Mouse (Mus musculus) hindbrain, embryonic 14.5 days (tissue): ENCODE results near the gene Kpna6. TPM values are rescaled to one million over a fixed set of nuclear protein-coding genes. Genes with fewer than 3 reads are reported as not detected.
A peak's percentile ranks its signal among the peaks of the same experiment; 100 is the strongest.

Experiments
- ATAC-seq: fragments of 200-750 bp; cut with Nextera tagmentation; 2 replicates; pipeline ENCODE4 v1.8.0; 2017; ENCODE audit warnings: moderate number of reproducible peaks, mild to moderate bottlenecking, moderate TSS enrichment, moderate library complexity; ENCODE audit not compliant: low FRiP score
- DNase-seq: peaks from one replicate; pipeline ENCODE4 v3.0.0-alpha.2; 2015; ENCODE audit warnings: low spot score
- H3K27ac ChIP-seq: fragments of 300-500 bp; sonication (generic); 2 replicates; pipeline ENCODE4 v1.5.1; 2014; ENCODE audit warnings: mild to moderate bottlenecking, moderate library complexity
- H3K27me3 ChIP-seq: fragments of 300-500 bp; sonication (generic); 2 replicates; pipeline ENCODE4 v1.6.1; 2014; ENCODE audit warnings: mild to moderate bottlenecking, low read length, mixed read lengths; ENCODE audit not compliant: control insufficient read depth, insufficient read depth
- H3K36me3 ChIP-seq: fragments of 300-500 bp; sonication (generic); replicated peaks from 2 replicates; pipeline ENCODE4 v1.6.1; 2014; ENCODE audit not compliant: control insufficient read depth, insufficient read depth
- H3K4me1 ChIP-seq: fragments of 300-500 bp; sonication (generic); replicated peaks from 2 replicates; pipeline ENCODE4 v1.6.1; 2014; ENCODE audit warnings: antibody characterized with exemption, low read length, mixed read lengths; ENCODE audit not compliant: control insufficient read depth, insufficient read depth
- H3K4me2 ChIP-seq: fragments of 300-500 bp; sonication (generic); replicated peaks from 2 replicates; pipeline ENCODE4 v1.6.1; 2014; ENCODE audit warnings: mild to moderate bottlenecking, moderate library complexity
- H3K4me3 ChIP-seq: fragments of 300-500 bp; sonication (generic); replicated peaks from 2 replicates; pipeline ENCODE4 v1.5.1; 2014; ENCODE audit warnings: mild to moderate bottlenecking, low read length
- H3K9ac ChIP-seq: fragments of 300-500 bp; sonication (generic); 2 replicates; pipeline ENCODE4 v1.6.1; 2014
- H3K9me3 ChIP-seq: fragments of 300-500 bp; sonication (generic); 2 replicates; pipeline ENCODE4 v1.6.1; 2016; ENCODE audit warnings: low read length; ENCODE audit not compliant: control insufficient read depth
- WGBS: fragments of 180-500 bp; shearing (Covaris S2); extraction: QIAGEN DNeasy Blood & Tissue Kit; methylation state at CpG from one replicate; pipeline ENCODE4 v1.1.7; 2014; 5-methylcytosine and 5-hydroxymethylcytosine counted together
- polyA plus RNA-seq: library from polyadenylated mRNA; unstranded; fragments of >200 nt; fragmentation: Nextera tagmentation; extraction: Ambion mirVana; gene quantifications from 2 replicates; pipeline ENCODE4 v1.2.1, GENCODE M21; 2014

The Kpna6 gene
- polyA plus RNA-seq, 1 experiment from 2014 or later, result 16.3 TPM

- Histone ChIP-seq H3K27me3 (no peaks in the 10 kb centered on the region), H3K27ac (peak overlapping the region; percentile 94), H3K4me2 (peak overlapping the region; percentile 56), H3K9ac (peak overlapping the region; percentile 71), H3K36me3 (peaks cover 27% of the 10 kb centered on the region), H3K4me1 (peaks cover 34% of the 10 kb centered on the region), H3K4me3 (peak overlapping the region; percentile 59), H3K9me3 (no peaks in the 10 kb centered on the region)
- ATAC-seq, result no peak
- no peak for DNase-seq
- WGBS, result 84% methylated on average over 7 of the region's 7 CpGs
Observed at GRCm38 (mm10) chr4:129697191-129697590, 24.6 kb upstream of the Kpna6 start.

GRCm38 (mm10) chr4:129696158-129696985, 23.8 kb upstream of the Kpna6 start, which contains the start of gene Tmem39b:
Gene Tmem39b, minus strand, starts transcription at chr4:129696838.
- Histone ChIP-seq H3K4me2 (peak within 1 kb of the TSS; percentile 63), H3K4me3 (peak within 1 kb of the TSS; percentile 59), H3K27me3 (no peaks in the 10 kb centered on the region), H3K36me3 (peaks cover 29% of the 10 kb centered on the region), H3K27ac (peak within 1 kb of the TSS; percentile 94), H3K4me1 (peaks cover 27% of the 10 kb centered on the region), H3K9ac (peak within 1 kb of the TSS; percentile 71), H3K9me3 (no peaks in the 10 kb centered on the region)
- peak; percentile 94 for DNase-seq
- ATAC-seq, result peak; percentile 85
- under 1% methylated on average over 57 of the region's 57 CpGs for WGBS

GRCm38 (mm10) chr4:129695815-129696157, 23.2 kb upstream of the Kpna6 start:
- Histone ChIP-seq H3K9me3 (no peaks in the 10 kb centered on the region), H3K9ac (peak overlapping the region; percentile 71), H3K27ac (peak overlapping the region; percentile 94), H3K4me3 (peak overlapping the region; percentile 59), H3K36me3 (peaks cover 35% of the 10 kb centered on the region), H3K27me3 (no peaks in the 10 kb centered on the region), H3K4me2 (peak overlapping the region; percentile 63), H3K4me1 (peaks cover 27% of the 10 kb centered on the region)
- ATAC-seq (no peak), DNase-seq (no peak)
- 22% methylated on average over 6 of the region's 6 CpGs for WGBS

GRCm38 (mm10) chr4:129684531-129684930, 12.0 kb upstream of the Kpna6 start:
- H3K4me3 ChIP-seq, result no peak overlapping the region
- no peak overlapping the region for H3K4me2 ChIP-seq
- DNase-seq (no peak), ATAC-seq (no peak)
- H3K27me3 ChIP-seq, result no peaks in the 10 kb centered on the region
- WGBS, result 93% methylated on average over 6 of the region's 6 CpGs
- H3K27ac ChIP-seq, result no peak overlapping the region
- H3K4me1 ChIP-seq, result no peaks in the 10 kb centered on the region
- peaks cover 97% of the 10 kb centered on the region for H3K36me3 ChIP-seq
- no peaks in the 10 kb centered on the region for H3K9me3 ChIP-seq
- no peak overlapping the region for H3K9ac ChIP-seq

DNA sequence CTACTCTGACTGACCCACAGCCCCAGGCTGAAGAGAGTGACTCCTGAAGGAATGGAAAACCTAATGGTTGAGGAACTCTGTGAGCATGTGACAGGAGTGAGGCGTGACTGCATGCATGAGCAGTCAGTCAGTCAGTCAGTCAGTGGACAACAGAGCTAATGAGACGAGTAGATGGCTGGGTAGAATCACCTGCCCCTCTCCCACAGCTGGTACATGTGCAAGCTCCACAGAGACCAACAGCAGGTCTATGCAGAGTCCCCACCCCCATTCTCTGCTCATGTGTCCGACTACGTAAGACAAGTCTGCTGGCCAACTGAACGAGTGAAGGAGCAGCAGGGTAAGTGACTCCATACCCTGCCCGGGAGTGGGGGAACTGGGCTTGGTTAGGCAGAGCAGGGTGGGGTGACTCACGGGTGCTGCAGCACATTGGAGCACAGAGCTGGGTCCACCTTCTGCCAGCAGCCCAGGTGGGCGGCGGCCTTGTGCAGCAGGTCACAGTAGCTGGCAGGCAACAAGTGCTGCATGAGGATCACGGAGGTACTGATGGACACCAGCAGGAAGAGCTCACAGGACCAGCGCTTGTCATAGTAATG, 11.4 kb upstream of the Kpna6 start:
- peaks cover 96% of the 10 kb centered on the region for H3K36me3 ChIP-seq
- no peak overlapping the region for H3K9ac ChIP-seq
- no peaks in the 10 kb centered on the region for H3K9me3 ChIP-seq
- H3K27me3 ChIP-seq, result no peaks in the 10 kb centered on the region
- no peak for DNase-seq
- 87% methylated on average over 11 of the region's 11 CpGs for WGBS
- H3K4me1 ChIP-seq, result no peaks in the 10 kb centered on the region
- H3K4me3 ChIP-seq, result no peak overlapping the region
- H3K27ac ChIP-seq, result no peak overlapping the region
- no peak for ATAC-seq
- no peak overlapping the region for H3K4me2 ChIP-seq

DNA sequence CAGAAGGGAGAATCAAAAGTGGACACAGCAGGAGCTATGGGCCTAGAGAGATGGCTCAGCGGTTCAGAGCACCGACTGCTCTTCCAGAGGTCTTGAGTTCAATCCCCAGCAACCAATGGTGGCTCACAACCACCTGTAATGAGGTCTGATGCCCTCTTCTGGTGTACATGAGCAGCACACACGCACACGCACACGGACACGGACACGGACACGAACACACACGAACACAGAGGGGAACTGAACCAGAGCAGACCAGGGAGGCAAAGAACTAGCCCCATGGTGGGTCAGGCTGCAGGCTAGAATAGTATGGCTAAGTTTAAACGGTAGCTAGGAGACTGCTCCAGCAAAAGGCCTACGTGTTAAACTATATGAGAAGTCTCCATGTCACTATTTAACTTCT, 9.3 kb upstream of the Kpna6 start:
- H3K9ac ChIP-seq, result no peak overlapping the region
- WGBS, result 94% methylated on average over 11 of the region's 11 CpGs
- ATAC-seq (no peak), DNase-seq (no peak)
- H3K4me2 ChIP-seq, result no peak overlapping the region
- no peaks in the 10 kb centered on the region for H3K27me3 ChIP-seq
- no peaks in the 10 kb centered on the region for H3K9me3 ChIP-seq
- H3K4me1 ChIP-seq, result no peaks in the 10 kb centered on the region
- no peak overlapping the region for H3K27ac ChIP-seq
- peaks cover 98% of the 10 kb centered on the region for H3K36me3 ChIP-seq
- H3K4me3 ChIP-seq, result no peak overlapping the region

- H3K27ac ChIP-seq, result peak overlapping the region; percentile 90
- peaks cover 31% of the 10 kb centered on the region for H3K36me3 ChIP-seq
- no peak for DNase-seq
- peak overlapping the region; percentile 91 for H3K4me3 ChIP-seq
- no peaks in the 10 kb centered on the region for H3K27me3 ChIP-seq
- H3K4me2 ChIP-seq, result peak overlapping the region; percentile 91
- no peaks in the 10 kb centered on the region for H3K9me3 ChIP-seq
- no peak for ATAC-seq
- 13% methylated on average over 10 of the region's 10 CpGs for WGBS
- peak overlapping the region; percentile 90 for H3K9ac ChIP-seq
- peaks cover 17% of the 10 kb centered on the region for H3K4me1 ChIP-seq
Observed at GRCm38 (mm10) chr4:129672878-129673449, 397 bp upstream of the Kpna6 start.

DNA sequence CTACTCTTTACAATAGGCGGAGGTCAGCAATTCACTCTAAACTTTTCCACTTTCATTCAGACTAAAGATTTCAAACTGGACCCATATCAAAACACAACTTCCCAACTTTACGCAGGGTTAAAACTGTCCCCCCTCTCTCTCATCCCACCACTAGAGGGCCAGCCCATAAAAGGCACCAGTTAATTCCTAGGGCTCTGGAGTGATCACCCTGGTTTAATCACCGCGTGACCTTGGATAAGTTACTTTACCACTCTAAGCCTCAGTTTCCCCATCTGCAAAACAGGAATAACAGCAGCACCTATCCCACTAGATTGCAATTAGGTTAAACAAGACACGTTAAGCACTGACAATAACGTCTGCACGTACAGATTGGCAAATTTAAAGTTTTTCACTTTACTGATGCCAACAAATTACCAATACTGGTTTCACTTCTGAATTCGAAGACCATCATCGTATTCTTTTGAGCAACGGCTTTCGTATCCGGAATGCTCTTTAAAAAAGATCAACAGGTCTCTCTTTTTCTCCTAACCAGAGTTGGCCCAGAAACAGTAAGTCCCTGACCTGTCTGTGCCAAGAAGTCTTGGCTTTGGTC, 980 bp downstream of the Kpna6 start:
- Histone ChIP-seq H3K27ac (peak overlapping the region; percentile 90), H3K4me1 (peaks cover 17% of the 10 kb centered on the region), H3K9ac (peak overlapping the region; percentile 90), H3K4me3 (peak overlapping the region; percentile 91), H3K4me2 (peak overlapping the region; percentile 91), H3K36me3 (peaks cover 27% of the 10 kb centered on the region), H3K9me3 (no peaks in the 10 kb centered on the region), H3K27me3 (no peaks in the 10 kb centered on the region)
- WGBS, result 8% methylated on average over 12 of the region's 12 CpGs
- DNase-seq, result peak; percentile 62
- no peak for ATAC-seq

- Histone ChIP-seq H3K4me1 (no peaks in the 10 kb centered on the region), H3K27me3 (no peaks in the 10 kb centered on the region), H3K9ac (no peak overlapping the region), H3K4me3 (no peak overlapping the region), H3K36me3 (peaks cover 74% of the 10 kb centered on the region), H3K4me2 (no peak overlapping the region), H3K9me3 (no peaks in the 10 kb centered on the region), H3K27ac (no peak overlapping the region)
- 80% methylated on average over 3 of the region's 3 CpGs for WGBS
- DNase-seq (no peak), ATAC-seq (no peak)
Observed at GRCm38 (mm10) chr4:129662255-129662813, 10.2 kb downstream of the Kpna6 start.
